Mouse (Mus musculus) left cerebral cortex, postnatal 36 days (tissue): ENCODE results near the gene Chtop. TPM values are rescaled to one million over a fixed set of nuclear protein-coding genes. Genes with fewer than 3 reads are reported as not detected.

Source experiments
- DNase-seq, 2 experiments: peaks; one replicate each; pipeline ENCODE4 v3.0.0; 2021 to 2022; ENCODE audit warnings: low spot score in 2 of 2, mixed read lengths in 1 of 2
- intact Hi-C: fragments of 180-260 bp; cut with DNase I; formaldehyde crosslinking; loops from one replicate; pipeline ENCODE4 v1.15.1; 2025
- total RNA-seq, 2 experiments: library from RNA; stranded (reverse); gene quantifications; 2 replicates each; pipeline ENCODE4 v1.2.3; 2021

The Chtop gene
- 100 to 1,000 TPM; 160 to 168 TPM for total RNA-seq

- peak; percentile 99 for DNase-seq
- intact Hi-C loops, result no loop called here
These were observed at the start of gene Chtop for GRCm38 (mm10) chr3:90508950-90509746. Gene Chtop (minus strand): TSS chr3:90509498.

- no peak for DNase-seq
- intact Hi-C loops, result no loop called here
These were observed 46.7 kb upstream of the Chtop start for GRCm38 (mm10) chr3:90555954-90556353.

GRCm38 (mm10) chr3:90552231-90552630, 42.9 kb upstream of the Chtop start:
- no peak for DNase-seq
- intact Hi-C loops, result no loop called here

GRCm38 (mm10) chr3:90550421-90550790, 41.1 kb upstream of the Chtop start:
- DNase-seq, result no peak
- intact Hi-C loops, result no loop called here

GRCm38 (mm10) chr3:90549676-90550420, 40.5 kb upstream of the Chtop start:
- no peak for DNase-seq
- intact Hi-C loops, result no loop called here

- intact Hi-C loops, result no loop called here
- no peak for DNase-seq
These were observed 31.6 kb upstream of the Chtop start for GRCm38 (mm10) chr3:90540904-90541303.

- intact Hi-C loops, result no loop called here
These were observed 28.6 kb upstream of the Chtop start for GRCm38 (mm10) chr3:90537905-90538296.

GRCm38 (mm10) chr3:90537141-90537904, 28.0 kb upstream of the Chtop start, which contains the start of gene S100a16:
Gene S100a16 (plus strand): TSS chr3:90537254.
- no peak for DNase-seq
- intact Hi-C loops, result no loop called here

More at GRCm38 (mm10) chr3:90537905-90538296, 28.6 kb upstream of the Chtop start:
- no peak for DNase-seq

- intact Hi-C loops, result no loop called here
- no peak for DNase-seq
These were observed 26.1 kb upstream of the Chtop start for GRCm38 (mm10) chr3:90535446-90535845.

GRCm38 (mm10) chr3:90531713-90532112, 22.4 kb upstream of the Chtop start:
- no peak for DNase-seq
- intact Hi-C loops, result no loop called here

GRCm38 (mm10) chr3:90527291-90527873, 18.1 kb upstream of the Chtop start:
- intact Hi-C loops, result loop anchor here (5.0 kb wide), 2 partner anchors 50 to 85 kb away; partner anchors contain the start of gene S100a6
- DNase-seq, result no peak

GRCm38 (mm10) chr3:90526580-90526979, 17.3 kb upstream of the Chtop start, which contains the start of gene S100a14:
Gene S100a14 (plus strand): TSS chr3:90526856.
- no peak for DNase-seq
- intact Hi-C loops, result loop anchor here (5.0 kb wide), 2 partner anchors 51 to 86 kb away; partner anchors contain the start of gene S100a6

- intact Hi-C loops, result loop anchor here (5.0 kb wide), 2 partner anchors 51 to 86 kb away; partner anchors contain the start of gene S100a6
These were observed 16.8 kb upstream of the Chtop start for GRCm38 (mm10) chr3:90526076-90526475.

GRCm38 (mm10) chr3:90525421-90525820, 16.1 kb upstream of the Chtop start:
- intact Hi-C loops, result loop anchor here (5.0 kb wide), 2 partner anchors 52 to 87 kb away; partner anchors contain the start of gene S100a6
- DNase-seq, result no peak

More at GRCm38 (mm10) chr3:90526076-90526475, 16.8 kb upstream of the Chtop start:
- no peak for DNase-seq

- intact Hi-C loops, result no loop called here
- no peak for DNase-seq
These were observed 8.4 kb upstream of the Chtop start for GRCm38 (mm10) chr3:90517711-90518110.

- no peak for DNase-seq
These were observed 6.5 kb upstream of the Chtop start for GRCm38 (mm10) chr3:90515789-90516188.

GRCm38 (mm10) chr3:90515242-90515641, 5.9 kb upstream of the Chtop start:
- no peak for DNase-seq
- intact Hi-C loops, result no loop called here

More at GRCm38 (mm10) chr3:90515789-90516188, 6.5 kb upstream of the Chtop start:
- intact Hi-C loops, result no loop called here

- intact Hi-C loops, result loop anchor here (5.0 kb wide), 1 partner anchor 138 kb away; the partner anchor contains the start of gene S100a7a
These were observed 5.4 kb upstream of the Chtop start for GRCm38 (mm10) chr3:90514691-90515090.

More at GRCm38 (mm10) chr3:90514691-90515090, 5.4 kb upstream of the Chtop start:
- no peak for DNase-seq
